Mouse (Mus musculus) bone marrow macrophage, adult 2 months (primary cell): ENCODE measurements around the gene Akt1.

Source experiments
- CTCF ChIP-seq: IDR thresholded peaks from 2 replicates; pipeline ENCODE4 v1.5.1; 2012; ENCODE audit warnings: low read depth, mild to moderate bottlenecking, low read length, moderate library complexity
- POLR2A ChIP-seq: IDR thresholded peaks from 2 replicates; pipeline ENCODE4 v1.6.1; 2012; ENCODE audit warnings: mild to moderate bottlenecking, low read depth, low read length, borderline replicate concordance

GRCm38 (mm10) chr12:112618981-112619685, 55.6 kb downstream of the Akt1 start:
- TF ChIP-seq POLR2A: no peak
- no peak for TF ChIP-seq CTCF
